Mouse (Mus musculus): ENCODE data around the gene Ski. TPM values are rescaled to one million over a fixed set of nuclear protein-coding genes. Genes with fewer than 3 reads are reported as not detected.

Gene Ski
- total RNA-seq, 4 experiments from 2014 or later = 25.8 to 29.6 (median 28.3) TPM

DNA sequence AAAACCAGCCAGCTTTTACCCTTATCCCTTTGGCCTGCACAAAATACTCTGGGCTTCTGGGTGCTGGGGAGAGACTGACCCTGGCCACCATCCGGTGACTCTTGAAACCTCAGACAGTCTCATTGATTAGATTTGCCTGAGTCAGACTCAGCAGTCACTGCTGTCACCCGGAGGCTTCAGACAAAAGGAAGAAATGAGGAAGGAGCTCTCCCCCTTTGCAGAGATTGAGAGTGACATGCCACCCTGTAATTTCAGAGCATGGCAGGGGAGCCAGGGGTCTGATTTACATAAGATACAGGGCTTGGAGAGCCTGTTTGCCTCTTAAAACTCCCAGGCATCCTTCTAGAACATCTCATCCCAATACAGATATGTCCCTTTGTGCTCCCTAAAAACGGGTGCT is 89.2 kb downstream of the Ski start:
- no peak for DNase-seq (ENCODE audit: low spot score in 2 of 2)

DNA sequence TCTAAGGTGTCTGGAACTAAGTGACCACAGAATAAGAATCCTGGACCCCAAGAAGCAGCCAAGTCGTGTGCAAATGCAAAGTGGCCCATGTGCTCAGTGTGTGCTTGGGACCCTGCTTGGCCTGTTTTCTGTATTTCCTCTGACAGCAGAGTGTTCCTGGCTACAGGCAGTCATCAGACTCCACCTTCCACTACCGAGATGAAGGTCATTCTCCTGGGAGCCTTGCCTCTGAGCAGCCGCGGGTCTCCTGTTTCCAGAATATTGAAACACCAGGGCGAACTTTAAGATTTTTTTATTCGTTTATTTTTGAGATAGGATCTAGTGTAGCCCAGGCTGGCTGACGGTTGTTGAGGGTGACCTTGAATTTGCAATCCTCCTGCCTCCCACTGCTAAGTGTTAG is 91.8 kb downstream of the Ski start:
- DNase-seq (ENCODE audit: low spot score in 2 of 2) = no peak

DNA sequence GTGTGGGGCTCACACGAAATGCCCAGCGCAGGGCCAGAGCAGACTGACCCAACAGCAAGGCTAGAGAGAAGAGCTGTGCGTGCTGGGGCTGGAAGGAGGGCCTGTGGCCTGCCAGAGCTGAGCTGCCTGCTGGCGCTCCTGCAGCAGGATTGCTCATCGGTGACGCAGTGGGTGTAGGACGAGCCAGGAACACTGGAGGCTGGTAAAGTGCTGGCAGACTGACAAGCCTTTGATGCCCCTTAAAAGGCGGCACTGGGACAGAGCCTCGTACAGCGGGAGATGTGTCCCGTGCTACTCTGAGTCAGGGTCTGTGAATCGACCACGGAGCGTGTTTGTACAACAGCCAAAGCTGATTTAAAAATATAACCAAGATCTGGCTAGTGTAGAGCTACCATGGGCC is 92.4 kb downstream of the Ski start:
- DNase-seq (ENCODE audit: low spot score in 2 of 2) = peak; percentile 85 to 87

DNA sequence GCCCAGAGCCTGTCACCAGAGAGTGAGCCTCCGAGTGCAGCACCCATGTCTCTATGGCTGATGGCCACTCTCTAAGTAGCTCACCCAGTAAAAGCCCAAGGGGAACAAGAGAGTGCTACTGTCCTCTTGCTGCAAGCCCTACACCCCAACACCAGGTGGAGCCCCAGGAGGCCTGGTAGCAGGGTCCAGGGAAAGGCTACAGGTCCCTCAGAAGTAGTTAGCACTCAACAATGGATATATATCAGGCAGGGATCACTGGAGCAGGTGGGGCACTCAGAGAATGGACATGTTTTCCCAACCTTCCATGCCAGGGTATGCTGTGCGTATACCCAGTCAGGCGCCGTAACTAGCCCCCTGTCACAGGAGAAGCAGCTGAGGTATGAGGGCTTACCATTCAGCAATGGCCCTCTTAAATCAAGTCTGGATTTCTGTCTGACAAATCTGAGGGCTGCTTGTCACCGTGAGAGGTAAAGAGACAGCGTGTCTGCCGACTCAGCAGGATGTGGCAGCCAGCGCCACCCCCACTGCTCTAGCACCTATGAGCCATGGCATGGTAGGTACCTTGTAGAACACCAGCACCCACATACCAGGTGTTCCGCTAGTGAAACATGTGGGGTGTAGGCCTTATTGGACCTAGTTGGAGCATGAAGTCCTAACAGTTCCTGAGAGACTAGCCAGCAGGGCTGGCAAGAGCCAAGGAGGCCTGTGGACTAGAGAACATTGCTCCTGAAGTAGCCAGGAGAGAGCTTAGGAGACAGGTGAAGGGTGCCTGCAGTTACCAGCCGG is 93.1 kb downstream of the Ski start:
- no peak for DNase-seq (ENCODE audit: low spot score in 2 of 2)

DNA sequence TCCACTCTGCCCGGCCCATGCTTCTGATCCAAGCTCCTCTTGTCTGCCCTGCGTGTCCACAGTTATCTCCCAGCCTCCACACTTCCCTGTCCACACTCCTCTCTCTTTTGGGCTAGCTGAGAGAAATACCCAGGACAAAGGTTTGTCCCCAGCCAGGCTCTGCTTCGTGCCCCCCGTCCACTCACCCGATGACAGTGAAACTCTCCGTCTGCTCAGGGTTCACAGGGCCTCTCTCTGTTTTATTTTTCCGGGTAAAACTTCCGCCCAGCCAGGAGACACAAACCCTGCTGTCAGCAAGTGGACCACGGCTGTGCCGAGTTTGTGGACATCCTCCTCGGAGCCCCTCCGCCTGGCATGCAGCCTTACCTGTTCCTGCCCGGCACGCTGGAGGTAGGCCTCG is 94.0 kb downstream of the Ski start:
- DNase-seq (ENCODE audit: low spot score in 2 of 2) = no peak

DNA sequence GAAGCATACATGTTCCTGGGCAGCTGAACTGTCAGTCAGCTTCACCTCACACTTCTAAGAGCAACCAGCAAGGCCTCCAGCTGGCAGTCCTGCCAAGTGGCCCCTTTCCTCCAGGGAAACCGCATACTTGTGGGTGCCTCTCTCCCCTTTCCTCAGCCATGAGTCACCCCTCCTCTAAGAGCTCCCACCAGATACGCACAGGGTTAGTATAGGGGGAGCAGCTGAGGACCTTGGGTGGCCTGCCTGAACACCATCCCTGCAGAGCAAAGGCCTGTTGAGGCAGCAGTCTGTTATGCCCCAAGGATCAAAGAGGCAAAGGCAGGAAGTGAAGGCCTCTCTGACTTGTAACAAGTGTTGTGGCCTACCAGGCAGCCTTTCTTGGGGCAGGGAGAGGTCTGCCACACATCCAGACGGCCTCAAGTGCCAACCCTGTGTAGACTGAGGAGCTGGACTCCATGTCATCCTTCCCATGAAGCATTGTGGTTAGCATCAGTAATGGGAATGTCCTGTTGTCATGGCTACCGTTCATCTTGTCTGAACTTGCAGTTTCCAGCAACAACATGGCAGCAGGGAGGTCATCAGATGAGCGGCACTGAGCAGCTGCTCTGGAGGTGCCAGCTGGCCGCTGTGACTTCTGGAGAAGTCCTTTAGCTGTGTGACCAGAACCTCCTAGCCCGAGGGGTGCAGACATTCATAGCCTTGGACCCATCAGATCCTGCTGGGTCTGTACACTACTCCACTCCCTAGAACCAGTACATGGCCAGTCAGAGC is 95.6 kb downstream of the Ski start:
- DNase-seq (ENCODE audit: low spot score in 2 of 2) = no peak

DNA sequence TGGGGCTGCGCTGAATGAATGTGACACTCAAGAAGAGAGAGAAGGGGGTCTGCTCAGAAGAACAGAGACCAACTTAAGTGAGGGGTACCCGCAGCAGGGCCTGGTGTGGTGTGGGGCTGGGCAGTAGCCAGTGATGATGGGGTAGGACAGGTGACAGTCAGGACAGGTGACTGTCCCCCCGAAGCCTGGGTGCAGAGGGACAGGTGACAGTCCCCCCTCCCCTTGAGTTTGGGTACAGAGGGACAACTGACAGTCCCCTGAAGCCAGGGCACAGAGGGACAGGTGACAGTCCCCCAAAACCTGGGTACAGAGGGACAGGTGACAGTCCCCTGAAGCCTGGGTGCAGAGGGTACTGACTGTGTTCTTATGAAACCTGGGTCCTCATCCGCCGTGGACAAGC is 96.2 kb downstream of the Ski start:
- DNase-seq (ENCODE audit: low spot score in 2 of 2) = no peak

DNA sequence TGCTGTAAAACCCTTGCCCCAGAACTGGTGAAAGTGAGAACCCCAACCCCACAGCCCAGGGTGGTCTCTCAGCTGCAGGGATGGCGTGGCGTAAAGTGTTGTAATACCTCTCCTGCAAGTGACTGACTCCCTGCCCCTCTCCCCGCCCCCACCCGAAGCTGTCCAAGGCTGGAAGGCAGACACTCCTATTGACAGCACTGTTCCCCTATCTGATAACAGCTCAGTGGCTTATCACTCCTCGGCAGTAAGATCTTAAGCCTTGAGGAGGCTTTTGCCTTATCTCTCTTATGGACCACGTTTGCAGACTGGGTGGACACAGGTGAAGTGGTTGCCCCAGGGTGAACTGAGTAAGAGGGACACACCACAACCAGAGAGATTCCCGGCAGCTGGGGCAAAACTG is 97.1 kb downstream of the Ski start:
- no peak for DNase-seq (ENCODE audit: low spot score in 2 of 2)

DNA sequence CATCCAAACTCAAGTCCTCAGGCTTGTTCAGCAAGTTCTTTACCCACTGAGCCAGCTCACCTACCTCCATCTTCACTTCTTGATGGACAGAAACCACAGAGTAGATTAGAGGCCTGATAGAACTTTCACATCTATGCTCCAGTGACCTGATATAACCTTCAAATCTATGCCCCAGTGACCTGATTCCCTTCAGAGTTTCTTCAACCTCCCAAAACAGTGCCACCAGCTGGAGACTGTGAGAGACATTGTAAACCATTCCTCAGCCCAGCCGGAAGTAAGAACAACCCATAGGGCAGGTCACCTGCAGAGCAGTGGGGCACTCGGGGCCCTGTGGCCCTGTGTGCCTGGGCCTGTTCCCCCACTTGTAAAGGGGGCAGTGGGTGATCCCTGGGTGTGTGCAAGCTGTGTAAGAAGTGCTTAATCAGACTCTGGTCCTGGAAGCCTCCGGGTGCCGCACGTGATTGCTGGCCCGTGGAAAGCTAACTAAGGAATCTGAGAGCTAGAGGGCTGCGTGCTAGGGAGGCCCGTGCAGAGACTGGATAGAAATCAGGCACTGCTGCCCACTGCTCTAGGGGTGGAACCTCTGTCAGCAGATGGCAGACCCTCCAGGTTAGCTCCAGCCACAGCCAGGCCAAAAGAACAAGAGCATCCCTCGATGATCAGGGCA is 98.4 kb downstream of the Ski start:
- no peak for DNase-seq (ENCODE audit: low spot score in 2 of 2)

DNA sequence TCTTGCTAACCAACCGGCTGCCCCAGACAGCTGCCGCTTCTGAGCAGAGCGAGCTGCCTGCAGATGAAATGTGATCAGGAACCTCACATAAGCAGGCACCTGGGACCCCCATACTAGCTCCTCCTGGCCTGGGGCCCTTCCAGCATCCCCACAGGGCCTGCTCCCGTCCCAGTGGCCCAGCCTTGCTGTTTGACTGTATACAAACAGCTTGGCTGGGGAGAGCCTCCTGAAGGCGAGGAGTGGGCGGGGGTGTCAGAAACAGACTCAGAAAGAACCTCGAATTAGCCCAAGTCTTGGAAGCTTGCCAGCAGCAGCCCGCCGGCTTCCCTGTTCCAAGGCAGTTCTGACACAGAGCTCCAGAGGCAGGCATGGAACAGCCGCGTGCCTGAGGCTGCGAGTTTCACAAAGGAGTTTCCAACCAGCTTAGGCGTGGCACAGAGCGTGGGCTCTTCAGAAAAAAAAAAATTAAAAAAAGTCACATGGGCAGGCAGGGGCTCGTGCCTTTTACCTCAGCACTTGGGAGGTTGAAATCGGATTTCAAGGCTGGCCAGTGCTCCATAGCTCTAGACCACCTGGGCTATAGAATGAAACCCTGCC is 99.8 kb downstream of the Ski start:
- peak; percentile 47 to 63 for DNase-seq (ENCODE audit: low spot score in 2 of 2)

DNA sequence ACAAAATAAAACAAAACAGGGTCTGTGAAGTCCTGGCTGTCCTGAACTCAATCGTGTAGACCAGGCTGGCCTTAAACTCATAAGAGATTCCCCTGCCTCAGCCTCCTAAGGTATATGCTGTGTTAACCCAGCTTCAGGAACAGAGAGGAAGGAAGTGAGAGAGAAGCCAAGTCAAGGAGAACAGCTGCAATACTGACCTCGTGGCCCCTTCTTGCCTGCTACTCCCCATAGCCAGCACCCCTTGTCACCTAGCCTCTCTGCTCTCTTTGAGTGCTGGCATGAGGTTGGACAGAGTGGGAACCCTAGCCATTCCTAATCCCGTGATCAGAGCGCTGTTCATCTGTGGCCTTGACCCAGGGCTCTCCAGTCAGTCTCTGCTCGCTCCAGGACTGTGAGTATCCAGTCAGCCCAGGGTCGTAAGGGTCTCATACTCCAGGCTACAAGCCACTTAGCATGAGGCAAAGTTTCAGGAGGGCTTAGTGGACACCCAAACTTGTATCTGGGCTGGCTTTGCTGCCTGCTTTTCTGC is 100.4 kb downstream of the Ski start:
- no peak for DNase-seq (ENCODE audit: low spot score in 2 of 2)

DNA sequence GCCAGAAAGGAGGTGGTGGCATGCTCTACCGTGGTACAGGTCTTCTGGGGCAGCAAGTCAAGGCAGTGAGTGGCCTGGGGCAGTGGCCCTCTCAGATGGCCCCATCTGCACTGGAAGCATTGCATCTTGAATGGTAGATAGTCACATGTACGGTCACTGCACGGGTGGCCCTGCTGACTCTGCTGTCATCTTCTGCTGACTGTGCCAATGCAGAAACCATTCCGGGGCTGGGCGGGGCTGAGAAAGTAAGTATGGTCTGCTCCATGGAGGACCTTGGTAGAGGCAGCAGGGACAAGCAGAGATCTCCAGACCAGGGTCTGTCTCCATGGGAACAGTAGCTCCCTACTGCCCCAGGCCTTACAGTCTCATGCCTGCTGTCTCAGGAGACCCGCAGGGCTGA is 101.2 kb downstream of the Ski start:
- no peak for DNase-seq (ENCODE audit: low spot score in 2 of 2)

DNA sequence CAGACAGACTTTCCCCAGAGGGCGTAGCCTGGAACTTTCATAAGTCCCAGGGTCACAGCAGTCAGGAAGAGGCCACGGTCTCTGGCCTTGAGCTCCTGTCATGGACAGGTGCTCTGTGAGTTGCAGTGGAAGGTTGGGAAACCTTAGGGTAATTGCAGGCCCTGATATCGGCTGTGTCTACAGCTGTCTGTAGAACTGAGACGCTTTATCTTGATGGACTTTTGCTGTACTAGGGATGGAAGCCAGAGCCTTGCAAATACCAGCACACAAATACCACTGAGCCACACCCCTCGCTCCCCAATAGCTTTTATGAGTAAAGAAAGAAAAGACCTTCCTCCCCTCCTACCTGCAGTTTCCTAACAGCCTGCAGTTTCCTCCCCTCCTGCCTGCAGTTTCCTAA is 101.8 kb downstream of the Ski start:
- DNase-seq (ENCODE audit: low spot score in 2 of 2) = no peak

DNA sequence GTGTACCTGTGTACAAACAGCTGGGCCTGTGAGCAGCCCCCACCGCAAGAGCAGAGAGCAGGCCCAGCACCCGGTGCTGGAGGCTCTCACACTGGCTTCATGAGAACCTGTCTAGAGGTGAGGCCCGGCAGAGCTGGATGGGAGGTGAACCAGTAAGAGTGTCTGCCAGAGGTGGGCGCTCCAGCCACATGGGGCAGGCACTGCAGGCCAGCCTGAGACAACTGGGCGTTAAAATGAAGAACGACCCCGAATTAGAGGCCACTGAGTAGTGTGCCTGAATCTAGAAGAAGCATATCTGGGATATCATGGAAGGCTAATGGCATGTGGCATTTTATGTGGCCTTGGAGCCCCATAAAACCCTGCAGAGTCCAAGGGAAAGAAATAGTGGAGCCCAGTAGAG is 102.4 kb downstream of the Ski start:
- DNase-seq (ENCODE audit: low spot score in 2 of 2) = no peak

DNA sequence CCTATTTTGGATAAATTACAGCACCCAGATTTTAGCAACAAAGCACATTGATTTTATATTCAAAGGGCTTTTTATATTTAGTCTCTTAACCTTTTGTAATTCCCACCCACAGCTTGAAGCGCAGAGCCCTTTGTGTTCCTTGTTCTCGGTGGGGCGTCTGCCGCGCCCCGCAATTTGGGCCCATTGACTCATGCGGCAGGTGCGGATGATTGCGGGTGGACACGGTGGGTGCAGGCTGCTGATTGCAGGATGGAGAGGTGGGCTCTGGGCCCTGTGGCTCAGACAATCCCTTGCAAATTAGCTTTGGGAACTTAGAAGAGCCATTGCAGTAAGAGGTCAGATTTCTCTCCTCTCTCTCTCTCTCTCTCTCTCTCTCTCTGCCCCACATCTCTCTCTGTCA is 104.1 kb downstream of the Ski start:
- DNase-seq (ENCODE audit: low spot score in 2 of 2) = no peak

DNA sequence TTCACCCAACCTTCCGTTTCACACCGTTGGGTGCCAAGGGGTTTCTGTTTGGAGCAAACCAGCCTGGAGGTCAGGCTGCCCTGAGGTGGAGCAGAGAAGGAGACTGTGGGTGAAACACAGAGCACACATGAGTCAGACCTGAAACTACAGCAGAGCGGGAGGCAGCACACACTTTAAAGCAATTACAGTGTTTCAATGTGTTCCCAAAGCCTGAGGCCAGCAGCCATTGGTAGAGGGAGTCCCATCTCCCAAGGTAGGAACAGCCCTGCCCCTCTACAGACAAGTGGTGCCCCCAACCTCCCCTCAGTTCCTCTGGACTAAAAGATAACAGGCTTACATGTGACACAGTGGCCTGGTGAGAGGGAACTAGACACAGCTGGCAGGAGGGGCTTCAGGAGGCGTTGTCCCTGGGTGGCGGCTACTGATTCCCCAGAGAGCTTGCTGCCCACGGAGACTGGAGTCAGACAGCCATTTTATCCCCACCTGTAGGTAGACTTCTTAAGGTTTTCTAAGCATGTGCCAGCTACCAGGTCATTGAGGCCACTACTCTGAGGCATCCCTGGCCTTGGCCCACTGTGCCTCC is 104.9 kb downstream of the Ski start:
- DNase-seq (ENCODE audit: low spot score in 2 of 2) = no peak

DNA sequence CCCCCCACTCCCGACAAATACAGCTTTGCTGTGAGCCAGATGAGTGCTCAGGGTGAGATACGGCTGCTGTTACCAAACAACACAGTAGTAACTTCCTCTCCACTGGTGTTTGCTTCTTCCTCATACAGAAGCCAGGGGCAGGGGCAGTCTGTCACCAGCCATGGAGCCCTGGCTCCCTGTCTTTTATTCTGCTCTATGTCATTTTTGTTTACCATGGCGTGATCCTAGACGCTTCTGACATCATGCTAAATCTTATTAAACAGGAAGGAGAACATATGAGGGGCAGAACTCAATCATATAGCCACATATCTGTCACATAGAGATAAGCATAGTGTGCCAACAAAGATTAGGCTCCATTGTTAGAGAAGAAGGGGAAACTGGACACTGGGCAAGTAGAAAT is 105.8 kb downstream of the Ski start:
- DNase-seq (ENCODE audit: low spot score in 2 of 2) = no peak

DNA sequence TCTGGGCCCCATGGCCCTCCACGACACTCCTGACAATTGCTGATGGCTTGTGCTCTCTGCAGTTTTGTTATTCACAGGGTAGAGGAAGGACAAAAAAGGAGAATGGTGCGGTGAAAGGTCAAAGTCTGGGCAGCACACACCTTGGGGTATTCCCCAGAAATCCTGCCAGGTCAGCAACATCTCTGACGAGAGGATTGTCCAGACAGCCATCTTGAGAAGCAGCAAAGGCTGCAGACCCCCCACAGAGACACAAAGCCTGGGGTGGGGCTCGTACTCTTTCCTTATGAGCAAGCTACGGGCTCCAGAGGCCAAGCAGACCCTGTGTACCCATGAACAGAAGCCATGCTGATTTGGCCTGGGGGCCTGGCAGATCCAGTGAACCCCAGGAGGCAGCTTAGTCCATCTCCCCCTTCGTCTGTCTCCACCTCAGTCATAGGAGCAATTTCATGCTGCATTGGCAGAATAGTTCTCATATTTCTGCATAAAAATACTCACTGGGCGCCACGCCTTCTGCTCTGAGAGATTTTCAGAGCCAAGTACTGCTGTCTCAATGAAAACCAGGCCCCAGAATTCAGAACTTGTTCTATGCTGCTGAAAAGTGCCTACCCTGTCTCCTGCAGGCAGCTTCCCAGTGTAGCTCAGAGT is 108.5 kb downstream of the Ski start:
- DNase-seq (ENCODE audit: low spot score in 2 of 2) = no peak

DNA sequence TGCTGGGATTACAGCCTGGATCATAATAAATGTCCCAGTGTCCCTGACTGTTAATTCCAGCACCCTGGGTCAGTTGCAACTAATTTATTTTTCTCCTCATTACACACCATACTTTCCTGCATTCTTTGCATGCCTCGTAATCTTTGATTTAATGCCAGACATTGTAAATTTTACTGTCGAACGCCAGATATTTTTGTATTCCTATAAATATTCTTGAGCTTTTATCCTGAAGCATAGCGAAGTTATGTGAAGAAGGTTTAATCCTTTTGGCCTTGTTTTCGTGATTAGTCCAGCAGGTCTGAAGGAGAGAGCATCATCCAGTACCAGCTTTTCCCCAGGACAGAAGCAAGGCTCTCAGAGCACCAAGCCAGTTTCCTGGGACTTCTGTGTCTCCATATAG is 112.9 kb downstream of the Ski start:
- DNase-seq (ENCODE audit: low spot score in 2 of 2) = no peak

DNA sequence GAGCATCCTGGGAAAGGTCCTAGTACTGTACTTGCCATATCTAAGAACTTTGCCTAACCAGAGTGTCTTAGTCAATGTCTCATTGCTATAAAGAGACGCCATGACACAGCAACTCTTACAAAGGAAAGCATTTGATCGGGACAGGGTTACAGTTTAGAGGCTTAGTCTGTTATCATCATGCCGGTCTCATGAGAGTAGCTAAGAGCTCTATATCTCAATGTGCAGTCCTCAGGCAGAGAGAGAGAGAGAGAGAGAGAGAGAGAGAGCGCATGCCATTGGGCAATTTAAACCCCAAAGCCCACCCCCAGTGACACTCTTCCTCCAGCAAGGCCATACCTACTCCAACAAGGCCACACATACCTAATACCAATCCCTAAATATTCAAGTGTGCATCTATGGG is 114.5 kb downstream of the Ski start:
- no peak for DNase-seq (ENCODE audit: low spot score in 2 of 2)
